Mouse (Mus musculus): ENCODE measurements at regions not wholly inside any gene's neighbourhood (a gene's known extent, or its start where the extent isn't known, plus 50 kb on each side); places are given as distances from the start of the nearest gene placed in this dataset.

GRCm38 (mm10) chr15:71358189-71358790 lies 2476.1 kb upstream of the Gm6569 start:
- ATAC-seq (replicated peaks; ENCODE audit: poor library complexity) = no peak

DNA sequence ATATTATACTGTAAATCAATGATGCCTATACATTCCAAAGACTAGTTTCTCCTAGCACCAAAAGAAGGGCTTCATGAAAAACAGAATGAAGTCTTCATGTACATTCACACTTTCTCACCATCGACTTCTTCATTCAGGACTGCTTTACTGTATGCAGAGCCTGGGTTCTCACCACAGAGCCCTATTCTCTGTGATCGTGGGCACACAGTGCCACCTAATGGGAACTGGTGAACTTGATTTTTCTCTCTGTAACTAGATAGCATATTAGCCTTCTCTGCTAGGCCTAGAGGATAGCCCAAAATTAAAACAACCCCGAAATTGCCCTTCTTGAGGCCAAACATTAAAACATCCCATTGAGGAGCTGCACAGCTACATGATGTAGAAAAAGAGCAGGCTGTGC lies 2458.6 kb upstream of the Gm6569 start:
- ATAC-seq (replicated peaks; ENCODE audit: poor library complexity) = no peak

Data from megakaryocyte progenitor cell, adult 5-6 weeks (primary cell).